Mouse (Mus musculus) left cerebral cortex, postnatal 14 days (tissue): Measurements from ENCODE around the gene Dnaja1. TPM values are rescaled to one million over a fixed set of nuclear protein-coding genes. Genes with fewer than 3 reads are reported as not detected.

Experiments
- microRNA-seq, 2 experiments: library from miRNA; unstranded; fragments of <30 nt; microRNA quantifications; one replicate each; pipeline ENCODE4 v1.2.0; 2022
- total RNA-seq, 2 experiments: library from RNA; stranded (reverse); gene quantifications; 2 replicates each; pipeline ENCODE4 v1.2.3; 2021

Gene Dnaja1
- total RNA-seq, 2 experiments from 2014 or later, result 314 to 324 TPM

Small RNA genes within 50 kb of the gene (microRNA-seq; reads per million reads assigned to microRNA genes)
- 0 to 0.79 reads per million in 2 experiments for gene Mir207

Other genes starting within 250 kb of the Dnaja1 start
- 10 to 100 TPM; 16.5 to 21.1 TPM for gene Tmem215, start 250.0 kb upstream of the Dnaja1 start, total RNA-seq
- 10 to 100 TPM; 26.1 to 27.6 TPM for gene Aptx, start 19.0 kb upstream of the Dnaja1 start, total RNA-seq
- 10 to 100 TPM; 41.8 to 43.5 TPM for gene Smu1, start 35.8 kb downstream of the Dnaja1 start, total RNA-seq
- 1 to 10 TPM; 6.5 to 9.0 TPM for gene B4galt1, start 131.9 kb downstream of the Dnaja1 start, total RNA-seq
- not detected for gene Spink4, start 197.9 kb downstream of the Dnaja1 start, total RNA-seq
- gene Bag1, start 226.1 kb downstream of the Dnaja1 start, total RNA-seq, result 100 to 1,000 TPM; 160 to 164 TPM
- 10 to 100 TPM; 71.4 to 73.1 TPM for gene Chmp5, start 226.3 kb downstream of the Dnaja1 start, total RNA-seq
- gene Nfx1, start 248.8 kb downstream of the Dnaja1 start, total RNA-seq, result 10 to 100 TPM; 59.1 to 62.0 TPM